Mouse (Mus musculus) left cerebral cortex, postnatal 10 days (tissue): ENCODE data around the gene Vezt. TPM values are rescaled to one million over a fixed set of nuclear protein-coding genes. Genes with fewer than 3 reads are reported as not detected.

Experiments used
- DNase-seq, 2 experiments: peaks; one replicate each; pipeline ENCODE4 v3.0.0; 2021 to 2022; ENCODE audit warnings: low spot score in 2 of 2, mixed read lengths in 1 of 2; ENCODE audit errors: extremely low spot score in 1 of 2
- intact Hi-C: fragments of 180-260 bp; cut with DNase I; formaldehyde crosslinking; loops from one replicate; pipeline ENCODE4 v1.15.1; 2025
- total RNA-seq, 2 experiments: library from RNA; stranded (reverse); gene quantifications; 2 replicates each; pipeline ENCODE4 v1.2.3; 2021

Vezt gene
- total RNA-seq, 2 experiments from 2014 or later, result 107 to 110 TPM

GRCm38 (mm10) chr10:93921160-93921559 is 114.5 kb downstream of the Vezt start:
- intact Hi-C loops, result no loop called here
- no peak for DNase-seq

GRCm38 (mm10) chr10:93919227-93919626 is 116.4 kb downstream of the Vezt start:
- peak; percentile 42 to 46 for DNase-seq
- intact Hi-C loops, result no loop called here

GRCm38 (mm10) chr10:93918701-93919100 is 116.9 kb downstream of the Vezt start:
- intact Hi-C loops, result no loop called here
- peak in 1 of 2 experiments; percentile 57 for DNase-seq

- intact Hi-C loops, result no loop called here
- no peak for DNase-seq
Measured at GRCm38 (mm10) chr10:93918087-93918486, 117.5 kb downstream of the Vezt start.

GRCm38 (mm10) chr10:93916778-93917177 is 118.8 kb downstream of the Vezt start:
- no peak for DNase-seq
- intact Hi-C loops, result no loop called here

- intact Hi-C loops, result no loop called here
- no peak for DNase-seq
Measured at GRCm38 (mm10) chr10:93915531-93916275, 119.9 kb downstream of the Vezt start.

GRCm38 (mm10) chr10:93913525-93913924 is 122.1 kb downstream of the Vezt start:
- DNase-seq, result no peak

GRCm38 (mm10) chr10:93912917-93913316 is 122.7 kb downstream of the Vezt start:
- intact Hi-C loops, result no loop called here
- no peak for DNase-seq

More at GRCm38 (mm10) chr10:93913525-93913924, 122.1 kb downstream of the Vezt start:
- intact Hi-C loops, result no loop called here

GRCm38 (mm10) chr10:93912136-93912855 is 123.3 kb downstream of the Vezt start:
- DNase-seq, result no peak
- intact Hi-C loops, result no loop called here

- intact Hi-C loops, result no loop called here
- no peak for DNase-seq
Measured at GRCm38 (mm10) chr10:93911326-93911725, 124.3 kb downstream of the Vezt start.

GRCm38 (mm10) chr10:93909811-93910446 is 125.7 kb downstream of the Vezt start:
- intact Hi-C loops, result no loop called here
- DNase-seq, result no peak

GRCm38 (mm10) chr10:93909015-93909414 is 126.6 kb downstream of the Vezt start:
- no peak for DNase-seq
- intact Hi-C loops, result no loop called here

GRCm38 (mm10) chr10:93908540-93908939 is 127.1 kb downstream of the Vezt start:
- intact Hi-C loops, result no loop called here
- DNase-seq, result no peak

GRCm38 (mm10) chr10:93907376-93907775 is 128.2 kb downstream of the Vezt start:
- DNase-seq, result no peak
- intact Hi-C loops, result no loop called here

GRCm38 (mm10) chr10:93899907-93900306 is 135.7 kb downstream of the Vezt start:
- DNase-seq, result no peak
- intact Hi-C loops, result no loop called here

- DNase-seq, result no peak
- intact Hi-C loops, result no loop called here
Measured at GRCm38 (mm10) chr10:93899303-93899702, 136.3 kb downstream of the Vezt start.

- no peak for DNase-seq
- intact Hi-C loops, result no loop called here
Measured at GRCm38 (mm10) chr10:93897043-93897646, 138.5 kb downstream of the Vezt start, which contains the start of gene Metap2. TSS of gene Metap2 (minus strand) at chr10:93897093.

GRCm38 (mm10) chr10:93892551-93892950 is 143.1 kb downstream of the Vezt start:
- intact Hi-C loops, result no loop called here

GRCm38 (mm10) chr10:93891031-93891430 is 144.6 kb downstream of the Vezt start:
- no peak for DNase-seq
- intact Hi-C loops, result no loop called here

More at GRCm38 (mm10) chr10:93892551-93892950, 143.1 kb downstream of the Vezt start:
- no peak for DNase-seq
